Mouse (Mus musculus): ENCODE measurements at regions not wholly inside any gene's neighbourhood (a gene's known extent, or its start where the extent isn't known, plus 50 kb on each side); places are given as distances from the start of the nearest gene placed in this dataset.

DNA sequence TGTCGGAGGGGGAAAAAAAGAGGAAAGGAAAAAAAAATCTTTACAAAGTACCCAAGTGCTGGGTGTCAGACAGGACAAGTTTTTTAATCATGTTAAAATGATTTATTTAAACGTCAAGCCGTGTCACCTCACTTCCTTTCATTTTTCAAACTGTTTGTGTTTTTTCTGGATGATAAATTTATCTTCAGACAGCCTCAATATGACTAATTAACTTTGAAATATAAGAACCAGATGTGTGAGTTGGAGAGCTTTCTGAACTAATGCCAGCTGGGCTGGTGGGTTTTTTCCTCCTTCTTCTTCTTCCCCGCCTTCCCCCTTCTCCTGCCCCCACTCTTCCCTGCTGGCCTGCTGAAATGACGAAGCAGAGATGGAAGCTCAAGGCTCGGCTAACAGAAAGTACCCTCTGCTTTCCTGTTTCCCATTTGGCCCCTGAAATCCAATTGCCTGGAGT lies 171.7 kb upstream of the Zfp703 start:
- TF ChIP-seq CTCF (IDR thresholded peaks at IDR 0.05; ENCODE audit: low read depth) (no peak), EP300 (IDR thresholded peaks at IDR 0.05; ENCODE audit: low read depth) (no peak)
